Mouse (Mus musculus): ENCODE measurements at regions not wholly inside any gene's neighbourhood (a gene's known extent, or its start where the extent isn't known, plus 50 kb on each side); places are given as distances from the start of the nearest gene placed in this dataset.

GRCm38 (mm10) chr10:118766826-118767225 is 103.2 kb downstream of the Dyrk2 start:
- Histone ChIP-seq H3K4me3 (ENCODE audit: insufficient read depth, low read length) (no peak overlapping the region), H3K27ac (ENCODE audit: insufficient read depth, low read depth, low read length) (no peak overlapping the region), H3K4me1 (ENCODE audit: control insufficient read depth, insufficient read depth, low read length) (peaks cover 20% of the 10 kb centered on the region)
- TF ChIP-seq POLR2A (IDR thresholded peaks at IDR 0.05; ENCODE audit: borderline replicate concordance, low read depth, low read length), result no peak

GRCm38 (mm10) chr10:118769751-118770150 is 100.3 kb downstream of the Dyrk2 start:
- TF ChIP-seq CTCF (IDR thresholded peaks at IDR 0.05; ENCODE audit: low read depth, low read length) (no peak), POLR2A (IDR thresholded peaks at IDR 0.05; ENCODE audit: borderline replicate concordance, low read depth, low read length) (no peak)
- Histone ChIP-seq H3K27ac (ENCODE audit: insufficient read depth, low read depth, low read length) (no peak overlapping the region), H3K4me1 (ENCODE audit: control insufficient read depth, insufficient read depth, low read length) (peaks cover 23% of the 10 kb centered on the region), H3K4me3 (ENCODE audit: insufficient read depth, low read length) (no peak overlapping the region)

GRCm38 (mm10) chr10:118778656-118779055 is 91.4 kb downstream of the Dyrk2 start:
- H3K27ac ChIP-seq (ENCODE audit: insufficient read depth, low read depth, low read length), result no peak overlapping the region
- H3K4me1 ChIP-seq (ENCODE audit: control insufficient read depth, insufficient read depth, low read length), result peaks cover 3% of the 10 kb centered on the region
- no peak for TF ChIP-seq POLR2A (IDR thresholded peaks at IDR 0.05; ENCODE audit: borderline replicate concordance, low read depth, low read length)
- TF ChIP-seq CTCF (IDR thresholded peaks at IDR 0.05; ENCODE audit: low read depth, low read length), result no peak
- H3K4me3 ChIP-seq (ENCODE audit: insufficient read depth, low read length), result no peak overlapping the region

GRCm38 (mm10) chr10:118780831-118781569 is 89.0 kb downstream of the Dyrk2 start:
- no peaks in the 10 kb centered on the region; the same call in 1 of the 2 replicates for H3K4me1 ChIP-seq (ENCODE audit: control insufficient read depth, insufficient read depth, low read length)
- no peak overlapping the region for H3K4me3 ChIP-seq (ENCODE audit: insufficient read depth, low read length)
- no peak overlapping the region for H3K27ac ChIP-seq (ENCODE audit: insufficient read depth, low read depth, low read length)
- TF ChIP-seq POLR2A (IDR thresholded peaks at IDR 0.05; ENCODE audit: borderline replicate concordance, low read depth, low read length) (no peak), CTCF (IDR thresholded peaks at IDR 0.05; ENCODE audit: low read depth, low read length) (no peak)

- Histone ChIP-seq H3K27ac (ENCODE audit: insufficient read depth, low read depth, low read length) (no peak overlapping the region), H3K4me3 (ENCODE audit: insufficient read depth, low read length) (no peak overlapping the region), H3K4me1 (ENCODE audit: control insufficient read depth, insufficient read depth, low read length) (no peaks in the 10 kb centered on the region; the same call in 1 of the 2 replicates)
- TF ChIP-seq CTCF (IDR thresholded peaks at IDR 0.05; ENCODE audit: low read depth, low read length) (no peak), POLR2A (IDR thresholded peaks at IDR 0.05; ENCODE audit: borderline replicate concordance, low read depth, low read length) (no peak)
These were observed 88.2 kb downstream of the Dyrk2 start for GRCm38 (mm10) chr10:118781811-118782232.

GRCm38 (mm10) chr10:118782646-118783045 is 87.4 kb downstream of the Dyrk2 start:
- Histone ChIP-seq H3K4me3 (ENCODE audit: insufficient read depth, low read length) (no peak overlapping the region), H3K4me1 (ENCODE audit: control insufficient read depth, insufficient read depth, low read length) (no peaks in the 10 kb centered on the region; the same call in 1 of the 2 replicates), H3K27ac (ENCODE audit: insufficient read depth, low read depth, low read length) (no peak overlapping the region)
- TF ChIP-seq CTCF (IDR thresholded peaks at IDR 0.05; ENCODE audit: low read depth, low read length), result no peak
- TF ChIP-seq POLR2A (IDR thresholded peaks at IDR 0.05; ENCODE audit: borderline replicate concordance, low read depth, low read length), result no peak

GRCm38 (mm10) chr10:118787280-118787690 is 82.7 kb downstream of the Dyrk2 start:
- no peak overlapping the region for H3K4me3 ChIP-seq (ENCODE audit: insufficient read depth, low read length)
- no peak overlapping the region for H3K27ac ChIP-seq (ENCODE audit: insufficient read depth, low read depth, low read length)
- H3K4me1 ChIP-seq (ENCODE audit: control insufficient read depth, insufficient read depth, low read length), result no peaks in the 10 kb centered on the region
- TF ChIP-seq CTCF (IDR thresholded peaks at IDR 0.05; ENCODE audit: low read depth, low read length) (no peak), POLR2A (IDR thresholded peaks at IDR 0.05; ENCODE audit: borderline replicate concordance, low read depth, low read length) (no peak)

GRCm38 (mm10) chr10:118792352-118793100 is 77.5 kb downstream of the Dyrk2 start:
- TF ChIP-seq POLR2A (IDR thresholded peaks at IDR 0.05; ENCODE audit: borderline replicate concordance, low read depth, low read length), result no peak
- no peak for TF ChIP-seq CTCF (IDR thresholded peaks at IDR 0.05; ENCODE audit: low read depth, low read length)
- no peak overlapping the region for H3K27ac ChIP-seq (ENCODE audit: insufficient read depth, low read depth, low read length)

GRCm38 (mm10) chr10:118793794-118794193 is 76.2 kb downstream of the Dyrk2 start:
- Histone ChIP-seq H3K4me1 (ENCODE audit: control insufficient read depth, insufficient read depth, low read length) (peaks cover 19% of the 10 kb centered on the region), H3K27ac (ENCODE audit: insufficient read depth, low read depth, low read length) (no peak overlapping the region), H3K4me3 (ENCODE audit: insufficient read depth, low read length) (no peak overlapping the region)
- TF ChIP-seq POLR2A (IDR thresholded peaks at IDR 0.05; ENCODE audit: borderline replicate concordance, low read depth, low read length) (no peak), CTCF (IDR thresholded peaks at IDR 0.05; ENCODE audit: low read depth, low read length) (no peak)

More at GRCm38 (mm10) chr10:118792352-118793100, 77.5 kb downstream of the Dyrk2 start:
- H3K4me3 ChIP-seq (ENCODE audit: insufficient read depth, low read length), result no peak overlapping the region
- H3K4me1 ChIP-seq (ENCODE audit: control insufficient read depth, insufficient read depth, low read length), result peaks cover 19% of the 10 kb centered on the region
